Mouse (Mus musculus): ENCODE measurements around the gene Boll. TPM values are rescaled to one million over a fixed set of nuclear protein-coding genes. Genes with fewer than 3 reads are reported as not detected.

Gene Boll
- total RNA-seq, 2 experiments from 2014 or later = not detected

DNA sequence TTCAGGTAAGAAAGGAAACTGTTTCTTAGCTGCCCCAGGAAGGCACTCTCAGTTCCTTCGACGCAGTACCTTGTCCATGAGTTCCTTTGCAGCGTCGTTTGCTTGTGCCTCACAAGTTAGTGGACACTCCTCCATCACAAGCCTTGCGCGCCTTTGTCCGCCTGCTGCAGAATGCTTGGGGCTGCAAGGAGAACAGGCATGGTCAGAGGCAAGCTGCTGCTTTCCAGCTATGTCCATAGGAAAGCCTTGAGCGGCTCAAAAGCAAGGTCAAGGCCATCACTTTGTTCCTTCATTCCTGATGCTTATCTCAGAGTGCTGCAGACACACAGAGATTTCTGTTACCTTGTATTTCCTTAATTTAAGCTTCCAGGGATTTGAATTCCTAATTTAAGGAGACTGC lies 152.2 kb downstream of the Boll start:
- no peak for DNase-seq
- intact Hi-C loops (cut with DNase I) = no loop called here

DNA sequence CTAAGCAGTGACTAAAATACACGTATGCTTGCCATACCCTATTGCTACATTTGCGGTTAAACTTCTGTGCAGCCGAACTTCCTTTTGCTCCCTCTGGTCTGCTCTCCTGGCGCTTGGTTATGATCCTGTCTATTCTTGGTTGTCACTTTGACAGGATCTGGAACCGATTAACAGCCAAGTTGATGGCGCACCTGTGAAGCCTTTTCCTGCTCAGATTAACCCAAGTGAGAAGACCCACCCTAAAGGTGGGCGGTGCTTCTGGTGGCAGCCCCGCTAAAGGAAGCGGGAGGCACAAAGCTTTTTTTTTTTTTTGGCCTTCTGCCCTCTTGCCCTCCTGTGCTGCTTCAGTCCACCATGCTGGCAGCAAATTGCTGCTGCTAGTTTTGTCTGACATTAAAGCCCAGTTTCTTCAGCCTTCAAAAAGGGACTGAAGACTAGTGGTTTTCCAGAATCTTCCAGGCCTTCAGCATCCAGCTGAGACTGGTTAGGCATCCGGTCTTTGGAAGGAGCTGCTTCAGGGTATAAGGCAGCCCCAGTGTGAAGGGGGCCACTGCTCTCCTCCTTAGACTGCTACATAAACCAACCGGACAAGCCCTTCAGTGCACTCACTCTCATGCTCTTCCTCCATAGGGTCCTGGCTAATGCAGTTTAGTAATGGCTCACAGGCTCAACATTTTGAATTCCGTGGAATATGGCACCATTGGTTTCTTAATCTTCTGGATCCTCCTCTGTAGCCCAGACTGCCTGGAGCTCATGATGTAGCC lies 152.9 kb downstream of the Boll start:
- DNase-seq = no peak
- intact Hi-C loops (cut with DNase I) = no loop called here

DNA sequence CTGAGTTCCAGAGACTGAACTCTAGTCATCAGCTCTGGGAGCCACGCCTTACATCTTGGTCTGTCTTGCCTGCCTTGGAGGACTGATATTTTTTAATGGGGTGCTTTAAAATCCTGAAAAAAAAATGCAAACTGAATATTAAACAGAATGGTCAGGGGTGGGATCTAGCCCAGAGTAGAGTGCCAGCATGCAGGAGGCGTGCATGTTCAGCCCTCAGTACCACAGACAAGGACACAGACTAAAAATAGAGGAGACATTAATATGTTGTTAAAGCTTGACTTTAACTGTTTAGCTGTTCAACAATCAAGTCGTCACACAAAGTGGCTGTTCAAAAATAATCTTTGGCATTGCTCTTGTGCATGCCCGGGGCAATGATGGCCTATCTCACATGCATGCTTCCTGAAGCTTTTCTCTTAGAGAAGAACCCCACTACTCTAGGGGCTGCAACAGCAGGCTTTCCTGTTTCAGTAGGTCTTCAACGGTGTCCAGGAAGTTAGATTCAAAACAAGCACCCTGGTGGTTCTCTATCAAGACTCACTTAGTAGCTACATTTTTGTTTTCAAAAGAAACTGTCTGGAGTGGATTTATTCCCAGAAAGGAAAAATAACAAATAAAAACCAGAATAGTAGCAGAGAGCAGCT lies 154.6 kb downstream of the Boll start:
- intact Hi-C loops (cut with DNase I) = no loop called here
- no peak for DNase-seq

DNA sequence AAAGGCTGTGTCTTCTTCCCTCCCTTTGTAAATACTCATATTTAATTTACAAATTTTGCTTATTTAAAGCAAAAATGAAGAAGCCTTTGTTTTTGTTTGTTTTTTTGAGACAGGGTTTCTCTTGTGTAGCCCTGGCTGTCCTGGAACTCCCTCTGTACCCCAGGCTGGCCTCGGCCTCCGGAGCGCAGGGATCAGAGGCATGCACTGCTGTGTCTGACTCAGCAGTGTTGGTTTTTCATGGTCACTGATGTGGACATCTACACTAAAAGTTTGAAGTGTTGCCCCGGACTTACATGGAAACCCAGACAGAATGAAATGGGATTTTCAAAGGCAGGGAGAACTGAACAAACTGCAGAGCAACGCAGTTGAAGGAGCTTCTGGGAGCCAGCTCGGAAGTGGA lies 155.7 kb downstream of the Boll start:
- DNase-seq = no peak
- intact Hi-C loops (cut with DNase I) = no loop called here

DNA sequence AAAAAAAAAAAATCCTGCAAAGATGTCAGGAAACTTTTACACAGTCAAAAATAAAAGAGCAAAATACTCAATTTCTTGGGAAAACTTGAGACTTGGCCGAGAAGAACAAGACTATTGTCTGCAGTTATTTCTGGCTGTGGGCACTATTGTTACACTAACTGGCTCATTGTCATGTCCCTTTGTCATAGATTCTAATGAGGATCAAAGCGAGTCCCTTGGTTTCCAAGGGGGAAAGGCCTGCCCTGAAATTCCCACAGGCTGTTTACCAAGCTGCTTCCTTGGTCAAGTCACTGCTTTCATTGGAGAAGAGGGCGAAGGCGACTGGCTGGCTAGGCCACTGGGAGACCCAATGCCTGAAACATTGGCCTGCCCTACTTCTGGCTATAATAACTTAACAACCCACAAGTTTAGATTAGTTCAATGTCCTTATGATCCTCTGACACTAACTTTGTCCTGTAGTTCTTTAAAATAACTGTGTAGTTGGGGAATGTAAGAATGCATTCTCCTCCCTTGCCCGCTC lies 157.4 kb downstream of the Boll start:
- DNase-seq = no peak

DNA sequence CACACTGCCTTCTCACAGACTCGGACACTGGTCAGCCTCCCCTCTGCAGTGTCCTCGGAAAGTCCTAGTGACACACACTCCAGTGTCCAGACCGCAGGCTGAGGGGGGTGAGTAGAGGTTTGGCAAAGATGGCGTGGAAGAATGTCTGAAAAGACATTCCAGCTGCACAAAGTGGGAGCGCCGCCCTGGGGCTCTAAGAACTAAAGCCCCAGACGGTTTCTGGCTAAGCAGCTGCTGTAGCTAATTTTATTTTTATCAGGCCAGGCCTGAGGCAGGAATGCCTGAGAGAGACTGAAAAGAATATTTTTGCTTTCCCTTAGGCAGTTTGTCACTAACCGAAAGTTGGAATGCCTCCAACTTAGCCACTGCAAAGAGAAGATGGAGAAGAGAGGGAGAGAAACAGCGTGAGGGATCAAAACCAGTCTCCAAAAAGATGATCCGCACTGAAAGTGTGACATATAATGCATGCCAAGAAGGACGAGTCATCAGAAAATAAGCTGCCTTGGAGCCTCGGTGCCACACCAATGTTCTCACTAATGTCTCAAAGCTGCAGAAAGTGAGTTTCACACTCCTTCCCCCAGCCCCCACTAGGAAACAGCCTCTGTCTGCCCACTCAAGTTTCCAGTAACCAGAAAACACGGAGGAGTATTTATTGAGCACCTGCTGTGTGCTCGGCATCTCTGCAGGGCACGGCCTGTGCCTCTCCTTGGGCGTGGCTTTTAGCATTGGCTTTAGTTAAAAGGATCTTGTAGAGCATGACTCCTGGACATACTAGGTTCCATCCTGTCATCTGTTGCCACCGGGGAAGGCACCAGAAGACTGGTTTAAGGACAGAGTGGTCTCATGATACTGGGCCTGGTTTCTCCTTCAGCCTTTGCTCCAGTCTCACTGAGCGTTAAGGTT lies 161.2 kb downstream of the Boll start:
- intact Hi-C loops (cut with DNase I) = no loop called here
- DNase-seq = peak; percentile 35

More for the DNA sequence above, 157.4 kb downstream of the Boll start:
- intact Hi-C loops (cut with DNase I) = no loop called here

DNA sequence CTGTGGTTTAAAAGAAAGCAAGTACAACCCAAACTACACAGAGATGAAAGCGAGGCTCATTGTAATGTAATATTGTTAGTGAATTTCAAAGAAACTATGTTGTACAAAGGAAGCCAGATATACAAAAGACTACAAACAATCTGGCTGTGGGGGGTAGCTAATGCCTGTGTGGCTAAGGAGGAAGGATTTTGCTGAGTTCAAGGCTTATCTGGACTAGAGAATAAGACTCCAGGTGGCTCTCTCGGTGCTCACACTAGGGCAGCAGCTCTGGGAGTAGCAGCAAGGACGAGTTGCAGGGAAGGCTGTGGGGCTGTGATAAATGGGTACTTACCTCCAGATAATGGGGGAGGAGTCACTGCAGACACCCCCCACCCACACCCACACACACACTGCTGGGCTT lies 164.6 kb downstream of the Boll start:
- intact Hi-C loops (cut with DNase I) = no loop called here
- no peak for DNase-seq

Other genes starting within 250 kb of the Boll start
- 10 to 100 TPM; 77.6 to 79.9 TPM for gene Mob4, start 232.2 kb downstream of the Boll start, total RNA-seq (2021)
- 10 to 100 TPM; 13.0 to 13.6 TPM for gene Rftn2, start 136.7 kb downstream of the Boll start, total RNA-seq (2021)
- gene Mars2, start 126.3 kb downstream of the Boll start, total RNA-seq (2021) = 10 to 100 TPM; 16.8 to 20.0 TPM
- 10 to 100 TPM; 14.3 to 14.7 TPM for gene Plcl1, start 42.5 kb upstream of the Boll start, total RNA-seq (2021)

Measured in left cerebral cortex, postnatal 4 days (tissue).